Comparison of ENCODE assay signal across 8 mouse cellular contexts in genomic region chr7:75366285-75366882, GRCm38 (mm10). TPM values are rescaled to one million over a fixed set of nuclear protein-coding genes. Genes with fewer than 3 reads are reported as not detected.
DNase-seq lines count a peak whose midpoint lies in the region; ATAC-seq and TF ChIP-seq lines count a peak whose summit lies in the region.

No protein-coding gene starts in this region.

- peak; percentile 79 for DNase-seq in CD4-positive helper T cell, adult 2 months (ENCODE audit: low read depth, low spot score)
- peak; percentile 78 for DNase-seq in kidney, postnatal 14 days
- no peak for DNase-seq in liver, embryonic 14.5 days (ENCODE audit: low read depth in 3 of 3, low spot score in 3 of 3)
- peak; percentile 83 for DNase-seq in stomach, postnatal 0 days (ENCODE audit: low spot score)

- no peak for TF ChIP-seq POLR2A in bone marrow, adult 2 months (IDR thresholded peaks at IDR 0.05; ENCODE audit: borderline replicate concordance, control insufficient read depth, low read depth, low read length)

- peak; percentile 96 for TF ChIP-seq CTCF in bone marrow, adult 2 months (IDR thresholded peaks at IDR 0.05; ENCODE audit: control insufficient read depth, insufficient read depth, low read length)
- TF ChIP-seq CTCF in liver, embryonic 14.5 days (IDR thresholded peaks at IDR 0.05; ENCODE audit: low read depth): peak; percentile 90
- TF ChIP-seq CTCF in stomach, postnatal 0 days (IDR thresholded peaks at IDR 0.05; ENCODE audit: low read depth): peak; percentile 99

- no peaks in the 10 kb centered on the region for H3K9me3 ChIP-seq in heart, embryonic 11.5 days (replicated peaks; ENCODE audit: control insufficient read depth, low read length)
- no peaks in the 10 kb centered on the region for H3K9me3 ChIP-seq in liver, embryonic 14.5 days (ENCODE audit: control insufficient read depth, low read length)
- H3K9me3 ChIP-seq in neural tube, embryonic 12.5 days: 0 out of 2 replicates have a peak, but pooled peaks cover 3% of the 10 kb centered on the region
- H3K9me3 ChIP-seq in stomach, postnatal 0 days (ENCODE audit: control insufficient read depth, low read length): no peaks in the 10 kb centered on the region

- no peak overlapping the region for H3K27ac ChIP-seq in bone marrow, adult 2 months (ENCODE audit: control insufficient read depth, insufficient read depth, low read depth, low read length, poor library complexity)
- H3K27ac ChIP-seq in heart, embryonic 11.5 days (ENCODE audit: low read depth, low read length): no peak overlapping the region
- H3K27ac ChIP-seq in liver, embryonic 14.5 days: no peak overlapping the region
- H3K27ac ChIP-seq in neural tube, embryonic 12.5 days: no peak overlapping the region
- H3K27ac ChIP-seq in stomach, postnatal 0 days (replicated peaks): no peak overlapping the region

- H3K4me1 ChIP-seq in bone marrow, adult 2 months (ENCODE audit: control insufficient read depth, insufficient read depth, low read length): no peaks in the 10 kb centered on the region; the same call in 1 of the 2 replicates
- peaks cover 13% of the 10 kb centered on the region for H3K4me1 ChIP-seq in heart, embryonic 11.5 days (ENCODE audit: control insufficient read depth, insufficient read depth, low read length)
- no peaks in the 10 kb centered on the region; a peak in 1 of 4 replicates for H3K4me1 ChIP-seq in liver, embryonic 14.5 days (replicated peaks; ENCODE audit: control insufficient read depth in 2 of 2, insufficient read depth in 2 of 2, low read length in 1 of 2)
- 0 out of 2 replicates have a peak, but pooled peaks cover 2% of the 10 kb centered on the region for H3K4me1 ChIP-seq in neural tube, embryonic 12.5 days
- no peaks in the 10 kb centered on the region for H3K4me1 ChIP-seq in stomach, postnatal 0 days (replicated peaks; ENCODE audit: control insufficient read depth, insufficient read depth)

- 6% methylated on average over 8 of the region's 8 CpGs for WGBS in bone marrow, adult 2 months
- WGBS in heart, embryonic 11.5 days (ENCODE audit: insufficient replicate concordance): 9% methylated on average over 8 of the region's 8 CpGs
- WGBS in liver, embryonic 14.5 days (ENCODE audit: insufficient replicate concordance): 7% methylated on average over 8 of the region's 8 CpGs
- WGBS in neural tube, embryonic 12.5 days: 4% methylated on average over 8 of the region's 8 CpGs
- WGBS in stomach, postnatal 0 days: 4% methylated on average over 8 of the region's 8 CpGs

- H3K4me3 ChIP-seq in bone marrow, adult 2 months (replicated peaks; ENCODE audit: control insufficient read depth, low read depth, low read length): no peak overlapping the region
- H3K4me3 ChIP-seq in heart, embryonic 11.5 days (ENCODE audit: low read depth, low read length): no peak overlapping the region
- H3K4me3 ChIP-seq in liver, embryonic 14.5 days (ENCODE audit: insufficient read depth in 1 of 2, low read depth in 2 of 2, low read length in 2 of 2): no peak overlapping the region
- H3K4me3 ChIP-seq in neural tube, embryonic 12.5 days: no peak overlapping the region
- no peak overlapping the region for H3K4me3 ChIP-seq in stomach, postnatal 0 days (ENCODE audit: low read depth, low read length)

- no peaks in the 10 kb centered on the region for H3K36me3 ChIP-seq in heart, embryonic 11.5 days (ENCODE audit: control insufficient read depth, insufficient read depth, low read length)
- H3K36me3 ChIP-seq in liver, embryonic 14.5 days (replicated peaks; ENCODE audit: control insufficient read depth, insufficient read depth, low read depth): no peaks in the 10 kb centered on the region
- H3K36me3 ChIP-seq in neural tube, embryonic 12.5 days: no peaks in the 10 kb centered on the region
- no peaks in the 10 kb centered on the region for H3K36me3 ChIP-seq in stomach, postnatal 0 days (ENCODE audit: control insufficient read depth, insufficient read depth, low read length)

- TF ChIP-seq EP300 in liver, embryonic 14.5 days (IDR thresholded peaks at IDR 0.05; ENCODE audit: low read depth): no peak
- no peak for TF ChIP-seq EP300 in stomach, postnatal 0 days (optimal IDR thresholded peaks at IDR 0.05)

- peak overlapping the region; percentile 31; the same call in 1 of the 2 replicates for H3K4me2 ChIP-seq in heart, embryonic 11.5 days
- no peak overlapping the region for H3K4me2 ChIP-seq in liver, embryonic 14.5 days (ENCODE audit: low read depth)
- H3K4me2 ChIP-seq in neural tube, embryonic 12.5 days (replicated peaks): peak overlapping the region; percentile 28; the same call in 1 of the 2 replicates
- no peak overlapping the region for H3K4me2 ChIP-seq in stomach, postnatal 0 days (replicated peaks; ENCODE audit: low read depth)

- H3K27me3 ChIP-seq in heart, embryonic 11.5 days (ENCODE audit: control insufficient read depth, insufficient read depth, low read length): no peaks in the 10 kb centered on the region
- no peaks in the 10 kb centered on the region for H3K27me3 ChIP-seq in liver, embryonic 14.5 days (ENCODE audit: control insufficient read depth, insufficient read depth, low read length)
- no peaks in the 10 kb centered on the region for H3K27me3 ChIP-seq in neural tube, embryonic 12.5 days (replicated peaks)
- H3K27me3 ChIP-seq in stomach, postnatal 0 days (ENCODE audit: control insufficient read depth, insufficient read depth, low read length): no peaks in the 10 kb centered on the region

- peak; percentile 69 for ATAC-seq in erythroid progenitor cell, adult 5-6 weeks (replicated peaks; ENCODE audit: low FRiP score, poor library complexity, severe bottlenecking)
- ATAC-seq in heart, embryonic 11.5 days (replicated peaks; ENCODE audit: insufficient number of reproducible peaks, low FRiP score, low TSS enrichment): no peak
- no peak for ATAC-seq in liver, embryonic 14.5 days (ENCODE audit: insufficient read depth)
- peak; percentile 45; the same call in 1 of the 2 replicates for ATAC-seq in neural tube, embryonic 12.5 days (ENCODE audit: low FRiP score, low read depth)
- ATAC-seq in stomach, postnatal 0 days (ENCODE audit: low FRiP score, low TSS enrichment): no peak

- H3K9ac ChIP-seq in heart, embryonic 11.5 days (ENCODE audit: low read depth, low read length): no peak overlapping the region
- no peak overlapping the region for H3K9ac ChIP-seq in liver, embryonic 14.5 days (replicated peaks)
- H3K9ac ChIP-seq in neural tube, embryonic 12.5 days: no peak overlapping the region
- H3K9ac ChIP-seq in stomach, postnatal 0 days (ENCODE audit: low read length): no peak overlapping the region

RNA-seq across cellular contexts. Expression of gene Sv2b, which starts 57.3 kb away (rescaled TPM):
- polyA plus RNA-seq in bone marrow, adult 2 months (2011; ENCODE audit: insufficient read depth, insufficient read length, low replicate concordance, missing spikeins): not detected in 2 replicates
- not detected in 2 replicates for total RNA-seq in erythroid progenitor cell, adult 5-6 weeks (2015; ENCODE audit: low replicate concordance)
- not detected in 2 replicates for total RNA-seq in erythroid progenitor cell, adult 5-6 weeks (2017; ENCODE audit: low replicate concordance)
- polyA plus RNA-seq in heart, embryonic 11.5 days (2014; fragmentation: Nextera tagmentation; extraction: Ambion mirVana): 0.79 and 1.00 TPM in 2 replicates
- 0.01 and 0.02 TPM in 2 replicates for polyA plus RNA-seq in liver, embryonic 14.5 days (2012; rRNA removed)
- not detected in 2 replicates for polyA plus RNA-seq in liver, embryonic 14.5 days (2014; fragmentation: Nextera tagmentation; extraction: Ambion mirVana)
- polyA plus RNA-seq in neural tube, embryonic 12.5 days (2016; fragmentation: Nextera tagmentation; extraction: Ambion mirVana): 5.5 and 7.3 TPM in 2 replicates
- polyA plus RNA-seq in stomach, postnatal 0 days (2015; fragmentation: Nextera tagmentation; extraction: Ambion mirVana): 0.67 and 0.80 TPM in 2 replicates

Comparison
In these comparisons a context has a peak if more than half of its experiments do, and no peak if none do; other contexts are left out.
1. DNase-seq: peak in CD4-positive helper T cell, adult 2 months (single experiment), kidney, postnatal 14 days (single experiment) and stomach, postnatal 0 days (single experiment); none in liver, embryonic 14.5 days (0 of 3).
2. ATAC-seq: peak in erythroid progenitor cell, adult 5-6 weeks (single experiment) and neural tube, embryonic 12.5 days (single experiment); none in heart, embryonic 11.5 days (single experiment), liver, embryonic 14.5 days (single experiment) and stomach, postnatal 0 days (single experiment).
3. H3K4me2 ChIP-seq: peak in heart, embryonic 11.5 days (single experiment) and neural tube, embryonic 12.5 days (single experiment); none in liver, embryonic 14.5 days (single experiment) and stomach, postnatal 0 days (single experiment).
4. Peak in every context shown above with its lines, with median percentiles within 50 percentile points of each other: CTCF ChIP-seq.